Mouse (Mus musculus) 416B (cell line): ENCODE measurements at regions not wholly inside any gene's neighbourhood (a gene's known extent, or its start where the extent isn't known, plus 50 kb on each side); places are given as distances from the start of the nearest gene placed in this dataset.
"Not testable (repeated sequence)": the region's sequence is repeated elsewhere in the genome, so short reads cannot be mapped to it uniquely, and the experiment has no call there.

ENCODE experiments used
- DNase-seq: peaks from one replicate; pipeline ENCODE4 v3.0.0; 2011; ENCODE audit warnings: low read depth

DNA sequence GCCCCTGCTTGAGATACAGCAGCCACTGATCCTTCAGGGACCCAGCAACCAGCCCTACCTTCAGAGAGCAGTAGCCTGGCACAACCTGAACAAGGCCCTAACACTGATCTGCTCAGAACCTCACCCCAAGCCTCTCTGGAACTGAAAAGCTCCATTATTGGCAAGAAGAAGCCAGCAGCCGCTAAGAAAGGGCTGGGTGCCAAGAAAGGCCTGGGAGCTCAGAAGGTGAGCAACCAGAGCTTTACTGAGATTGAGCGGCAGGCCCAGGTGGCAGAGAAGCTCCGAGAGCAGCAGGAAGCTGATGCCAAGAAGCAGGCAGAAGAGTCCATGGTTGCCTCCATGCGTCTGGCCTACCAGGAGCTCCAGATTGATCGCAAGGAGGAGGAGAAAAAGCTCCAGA, 74.4 kb upstream of the Oxtr start:
- DNase-seq, result not testable (repeated sequence)

DNA sequence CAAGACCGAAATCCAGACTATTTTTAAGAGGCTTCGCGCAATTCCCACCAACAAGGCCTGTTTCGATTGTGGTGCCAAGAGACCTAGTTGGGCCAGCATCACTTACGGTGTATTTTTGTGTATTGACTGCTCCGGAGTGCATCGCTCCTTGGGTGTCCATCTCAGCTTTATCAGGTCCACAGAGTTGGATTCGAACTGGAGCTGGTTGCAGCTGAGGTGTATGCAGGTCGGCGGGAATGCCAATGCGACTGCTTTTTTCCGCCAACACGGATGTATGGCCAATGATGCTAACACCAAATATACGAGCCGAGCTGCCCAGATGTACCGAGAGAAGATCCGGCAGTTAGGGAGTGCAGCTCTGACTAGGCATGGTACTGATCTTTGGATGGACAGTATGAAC, 73.9 kb upstream of the Oxtr start:
- DNase-seq, result not testable (repeated sequence)

DNA sequence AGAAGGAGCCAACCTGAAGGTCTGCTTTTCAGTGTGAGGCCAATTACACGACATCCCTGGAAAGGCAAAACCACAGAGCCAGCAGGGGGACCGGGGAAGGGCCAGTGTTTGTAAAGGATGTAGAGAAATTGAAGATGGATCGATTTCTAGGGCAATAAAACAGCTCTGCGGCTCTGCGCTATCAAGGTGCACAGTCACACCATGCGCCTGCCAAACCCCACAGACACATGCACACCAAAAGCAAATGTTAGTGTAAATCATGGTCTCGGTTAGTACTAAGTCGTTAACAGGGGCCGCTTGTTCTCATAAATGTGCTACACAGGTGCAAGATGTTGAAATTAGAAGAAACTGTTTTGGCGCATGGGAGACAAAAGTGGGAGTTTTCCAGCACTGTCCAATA, 72.3 kb upstream of the Oxtr start:
- DNase-seq, result no peak

DNA sequence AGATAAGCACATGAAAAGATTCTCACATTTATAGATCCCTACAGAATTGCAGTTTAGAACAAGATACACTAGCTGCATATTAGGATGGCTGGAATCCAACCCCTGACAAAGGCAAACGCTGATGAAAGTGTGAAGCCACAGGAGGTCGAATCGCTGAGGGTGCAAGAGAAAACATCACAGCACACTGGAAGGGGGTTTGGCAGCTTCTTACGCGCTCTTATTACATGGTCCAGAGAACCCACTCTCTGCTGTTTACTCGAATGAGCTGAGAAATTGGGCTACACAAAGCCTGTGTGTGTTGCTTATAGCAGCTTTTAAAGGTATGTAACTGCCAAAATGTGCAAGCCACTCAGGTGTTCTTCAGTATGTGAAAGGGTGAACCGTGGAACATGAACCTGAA, 71.8 kb upstream of the Oxtr start:
- no peak for DNase-seq

DNA sequence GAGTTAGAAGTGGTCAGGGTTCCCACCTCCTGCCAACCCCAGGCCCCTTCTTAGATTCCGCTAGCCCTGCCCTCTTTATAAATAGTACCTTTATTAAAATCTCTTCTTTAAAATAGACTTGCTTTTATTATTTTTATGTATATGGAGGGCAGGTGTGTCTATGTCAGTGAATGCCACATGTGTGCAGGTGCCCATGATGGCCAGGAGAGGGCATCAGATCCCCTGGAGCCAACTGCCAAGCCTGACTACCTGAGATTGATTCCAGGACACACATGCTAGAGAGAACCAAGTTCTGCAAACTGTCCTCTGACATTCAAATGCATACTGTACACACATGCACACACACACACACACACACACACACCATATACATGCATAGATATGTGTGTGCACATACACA, 69.8 kb upstream of the Oxtr start:
- DNase-seq, result peak; percentile 49

DNA sequence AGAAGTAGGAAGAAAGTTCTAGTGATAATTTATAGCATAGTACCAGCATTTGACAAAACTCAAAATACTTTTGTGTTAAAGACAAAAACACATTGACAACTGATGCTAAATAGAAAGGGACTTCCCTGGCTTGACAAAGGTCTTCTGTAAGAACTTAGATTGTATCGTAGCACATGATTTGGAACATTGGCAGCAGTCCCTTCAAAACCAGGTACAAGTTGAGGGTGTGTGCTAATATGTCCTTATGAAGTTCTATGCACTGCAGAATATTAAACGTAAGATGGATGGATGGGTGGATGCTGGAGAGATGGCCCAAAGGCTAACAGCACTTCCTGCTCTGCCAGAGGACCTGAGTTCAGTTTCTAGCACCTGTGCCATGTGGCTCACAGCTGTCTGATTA, 67.8 kb upstream of the Oxtr start:
- no peak for DNase-seq

DNA sequence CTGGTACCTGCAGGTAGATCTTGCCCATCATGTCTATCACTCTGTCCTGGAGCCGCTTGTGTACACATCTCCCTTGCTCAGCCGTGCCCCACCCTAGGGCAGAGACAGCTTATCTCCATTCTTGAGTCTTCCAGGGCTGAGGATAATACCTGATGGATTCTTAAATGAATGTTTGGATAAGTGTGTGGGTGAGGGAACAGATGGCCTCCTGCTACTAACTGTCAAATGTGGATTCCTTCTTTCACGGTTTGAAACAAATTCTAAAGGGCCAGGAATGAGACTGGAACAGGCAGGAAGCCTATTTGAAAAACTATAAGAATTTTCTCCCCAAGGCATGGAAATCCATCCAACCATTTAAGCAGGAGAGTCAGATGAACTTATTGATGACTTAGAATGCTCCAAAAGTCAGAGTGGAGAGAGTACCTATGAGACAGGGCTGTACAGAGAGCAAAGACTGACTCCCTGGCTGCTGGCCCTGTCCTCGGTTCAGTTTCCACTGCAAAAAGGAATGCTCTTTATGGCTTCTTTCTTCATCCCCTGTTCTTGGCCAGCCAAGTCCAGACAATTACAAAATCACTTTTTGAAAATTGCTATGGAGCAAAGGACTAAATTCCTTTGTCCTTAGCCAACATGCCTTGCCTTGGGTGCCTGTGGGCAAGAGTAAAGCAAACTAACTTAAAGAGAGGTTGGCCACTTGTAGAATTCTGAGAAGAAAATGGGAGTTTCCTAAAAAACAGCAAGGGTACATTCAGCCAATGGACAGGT, 66.8 kb upstream of the Oxtr start:
- no peak for DNase-seq

DNA sequence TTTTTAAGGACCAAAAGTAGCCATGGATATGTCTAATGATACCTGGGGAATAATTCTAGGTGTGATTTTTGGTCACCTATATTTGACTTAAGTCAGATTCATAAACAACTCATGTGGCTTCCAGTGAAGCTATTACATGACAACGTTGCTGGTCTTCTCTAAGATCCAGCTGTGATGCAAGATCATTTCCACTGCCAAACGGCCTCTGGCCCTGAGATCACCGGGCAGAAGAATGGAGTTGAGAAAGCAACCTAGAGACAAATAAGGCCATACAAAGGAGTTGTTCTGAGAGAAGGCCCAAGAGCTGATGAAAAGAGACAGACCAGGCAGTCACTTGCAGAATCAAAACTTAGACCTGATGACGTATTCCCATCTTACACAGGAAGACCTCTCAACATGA, 64.3 kb upstream of the Oxtr start:
- DNase-seq, result no peak

DNA sequence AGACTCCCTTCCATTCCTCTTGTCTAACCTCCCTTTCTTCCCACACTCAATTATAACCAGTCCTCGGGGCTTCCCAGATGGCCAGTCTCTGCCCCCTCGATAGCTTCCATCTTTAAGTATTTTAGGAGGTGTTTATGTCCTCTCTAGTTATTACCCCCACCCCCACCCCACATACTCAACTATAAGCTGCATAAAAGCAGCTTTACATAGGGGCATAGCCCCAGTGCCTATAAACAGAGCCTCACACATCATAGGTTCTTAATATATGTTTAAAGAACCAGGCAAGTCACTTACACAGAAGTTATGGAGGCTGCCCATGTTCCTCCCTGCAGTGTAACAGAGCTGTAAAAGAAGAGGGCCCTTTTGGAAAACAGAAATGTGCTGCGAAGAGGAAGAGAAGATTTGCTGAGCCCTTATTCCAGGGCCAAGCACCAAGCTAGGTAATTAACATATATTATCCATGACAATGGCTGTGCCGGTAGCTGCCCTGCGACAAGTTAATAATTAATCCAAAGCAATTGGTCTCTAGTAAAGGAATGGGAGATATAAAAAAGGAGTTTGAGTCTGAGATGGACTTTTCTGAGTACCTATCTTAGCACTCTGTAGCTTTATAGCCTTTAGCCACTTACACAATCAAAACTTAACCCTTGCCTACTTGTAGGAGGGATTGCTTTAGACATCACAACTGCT, 63.6 kb upstream of the Oxtr start:
- no peak for DNase-seq

DNA sequence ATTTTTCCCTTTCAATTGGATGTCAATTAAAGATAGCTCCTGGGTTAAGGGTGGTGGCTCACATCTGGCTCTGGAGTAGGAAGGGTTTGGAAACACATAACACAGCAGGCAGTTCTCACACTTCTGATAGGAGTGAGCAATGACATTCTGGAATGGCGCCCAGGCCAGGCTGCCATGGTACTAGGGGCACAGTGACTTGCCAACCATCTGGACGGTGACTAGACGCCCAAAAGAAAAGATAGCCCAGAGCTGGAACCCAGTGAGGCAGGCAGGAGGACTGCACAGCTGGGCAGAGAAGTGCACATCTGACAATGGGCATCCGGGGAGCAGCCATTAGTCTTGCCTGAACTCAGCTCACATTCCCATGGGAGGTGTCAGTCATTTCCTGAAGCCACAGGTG, 62.8 kb upstream of the Oxtr start:
- DNase-seq, result no peak

DNA sequence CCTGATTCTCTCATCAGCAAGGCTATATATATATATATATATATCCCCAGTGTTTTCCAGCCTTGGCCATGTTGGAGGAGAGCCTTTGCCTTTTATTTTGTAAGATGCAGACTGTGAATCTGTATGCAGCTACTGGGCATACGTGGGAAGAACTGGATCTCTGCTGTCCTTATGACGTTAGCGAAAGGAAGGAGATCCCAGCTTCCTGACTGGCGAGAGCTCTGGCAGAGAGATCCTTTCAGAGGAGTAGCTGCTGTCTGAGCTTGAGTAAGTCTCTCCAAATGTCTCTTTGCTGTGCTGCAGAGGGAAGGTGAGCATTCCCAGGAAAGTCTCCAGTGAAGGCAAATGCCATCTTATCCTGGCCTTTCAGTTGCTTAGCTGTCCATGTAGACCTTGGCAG, 61.6 kb upstream of the Oxtr start:
- DNase-seq, result no peak

DNA sequence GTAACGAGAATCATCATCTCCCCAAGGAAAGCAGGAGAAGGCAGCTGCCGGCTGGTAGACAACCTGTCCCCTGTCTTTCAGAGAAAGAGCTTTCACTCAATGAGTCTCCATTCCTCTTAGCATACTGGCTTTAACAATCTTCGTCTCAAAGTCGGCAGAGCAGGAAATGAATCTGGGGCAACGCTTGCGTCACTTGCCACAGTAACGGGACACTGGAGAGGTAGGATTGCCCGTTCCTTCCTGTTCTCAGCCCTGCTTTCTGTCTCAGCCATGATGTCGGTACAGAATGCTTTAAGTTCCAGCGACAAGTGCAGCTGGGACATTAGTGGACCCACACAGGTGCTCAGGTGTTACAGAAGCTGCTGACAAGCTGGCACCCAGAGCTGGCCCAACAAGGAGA, 57.5 kb upstream of the Oxtr start:
- peak; percentile 66 for DNase-seq

DNA sequence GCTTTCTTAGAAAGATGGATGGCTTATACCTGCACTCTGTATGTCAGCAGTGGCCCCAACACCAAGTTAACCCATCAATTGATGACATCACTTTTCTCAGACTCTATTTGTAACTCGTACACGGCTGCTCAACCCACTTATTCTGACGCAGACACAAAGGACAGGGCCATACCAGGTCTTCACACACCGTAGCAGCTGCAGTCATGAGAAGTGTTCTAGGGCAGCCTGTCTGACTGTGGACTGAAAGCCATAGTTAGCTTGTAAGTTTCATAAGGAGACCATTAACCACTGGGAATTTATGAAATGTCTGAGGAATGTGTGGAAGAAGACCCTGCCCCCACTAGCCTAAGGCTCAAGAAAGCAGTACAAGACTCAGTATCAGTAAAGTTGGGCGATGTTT, 56.3 kb upstream of the Oxtr start:
- no peak for DNase-seq

DNA sequence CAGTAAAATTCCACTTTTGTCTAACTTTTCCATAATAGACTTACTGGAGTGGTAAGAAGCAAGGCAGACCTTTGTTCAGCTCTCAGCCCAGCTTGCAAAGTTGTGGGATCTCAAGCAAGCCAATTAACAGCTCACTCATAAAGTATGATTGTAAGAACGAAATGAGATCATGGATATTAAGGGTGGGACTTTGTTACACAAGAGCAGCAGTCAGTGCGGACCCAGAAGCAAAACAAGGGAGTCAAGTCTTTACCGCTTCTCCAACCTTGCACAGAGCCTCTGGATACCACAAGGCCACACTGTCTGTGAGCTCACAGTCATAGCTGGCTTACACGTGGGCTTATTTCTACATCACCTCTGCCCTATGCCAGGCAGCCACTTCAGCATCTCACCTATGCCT, 54.6 kb upstream of the Oxtr start:
- no peak for DNase-seq

DNA sequence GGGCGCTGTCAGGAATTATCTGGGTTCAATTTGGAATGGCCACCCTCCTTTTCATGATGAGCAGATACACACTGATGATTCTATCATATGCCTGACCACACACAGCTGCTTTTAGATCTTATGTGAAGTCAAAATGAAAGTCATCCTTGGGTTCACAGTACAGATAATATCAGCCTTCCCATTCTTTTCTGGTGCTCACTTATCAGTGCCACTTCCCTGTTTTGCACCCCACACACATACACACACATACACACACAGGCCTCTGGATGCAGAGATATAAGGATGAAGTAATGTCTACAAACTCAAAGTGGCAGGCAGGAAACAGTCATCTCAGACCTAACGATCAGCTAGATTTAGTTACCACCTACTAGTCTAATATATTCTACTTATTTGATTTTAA, 52.9 kb upstream of the Oxtr start:
- peak; percentile 64 for DNase-seq
